Mouse (Mus musculus) liver, embryonic 11.5 days (tissue): ENCODE measurements around the gene Xylb. TPM values are rescaled to one million over a fixed set of nuclear protein-coding genes. Genes with fewer than 3 reads are reported as not detected.
"Not testable (repeated sequence)": the region's sequence is repeated elsewhere in the genome, so short reads cannot be mapped to it uniquely, and the experiment has no call there.

Experiments
- ATAC-seq: fragments of 200-750 bp; cut with Nextera tagmentation; replicated peaks from 2 replicates; pipeline ENCODE4 v1.8.0; 2017; ENCODE audit warnings: moderate number of reproducible peaks, mild to moderate bottlenecking, moderate TSS enrichment, moderate library complexity; ENCODE audit not compliant: low FRiP score
- DNase-seq: peaks from one replicate; pipeline ENCODE4 v3.0.0-alpha.2; 2017; ENCODE audit warnings: low spot score
- H3K27ac ChIP-seq: fragments of 300-500 bp; sonication (generic); 2 replicates; pipeline ENCODE4 v1.5.1; 2014; ENCODE audit warnings: mild to moderate bottlenecking, low read depth, low read length, control low read depth
- H3K27me3 ChIP-seq: fragments of 300-500 bp; sonication (generic); replicated peaks from 2 replicates; pipeline ENCODE4 v1.6.1; 2014; ENCODE audit warnings: low read length, mixed read lengths; ENCODE audit not compliant: control insufficient read depth, insufficient read depth
- H3K36me3 ChIP-seq: fragments of 300-500 bp; sonication (generic); 2 replicates; pipeline ENCODE4 v1.6.1; 2014; ENCODE audit warnings: mild to moderate bottlenecking, low read length, moderate library complexity, mixed read lengths; ENCODE audit not compliant: control insufficient read depth, insufficient read depth
- H3K4me1 ChIP-seq: fragments of 300-500 bp; sonication (generic); replicated peaks from 2 replicates; pipeline ENCODE4 v1.6.1; 2014; ENCODE audit warnings: low read length, mixed read lengths; ENCODE audit not compliant: control insufficient read depth, insufficient read depth
- H3K4me2 ChIP-seq: fragments of 300-500 bp; sonication (generic); 2 replicates; pipeline ENCODE4 v1.6.1; 2014; ENCODE audit warnings: mild to moderate bottlenecking, control low read depth, moderate library complexity
- H3K4me3 ChIP-seq: fragments of 300-500 bp; sonication (generic); 2 replicates; pipeline ENCODE4 v1.5.1; 2014; ENCODE audit warnings: low read depth, low read length, control low read depth
- H3K9ac ChIP-seq: fragments of 300-500 bp; sonication (generic); 2 replicates; pipeline ENCODE4 v1.6.1; 2014; ENCODE audit warnings: low read depth, low read length, control low read depth
- H3K9me3 ChIP-seq: fragments of 300-500 bp; sonication (generic); 2 replicates; pipeline ENCODE4 v1.6.1; 2016; ENCODE audit warnings: low read length, inconsistent platforms, mixed read lengths; ENCODE audit not compliant: control insufficient read depth
- WGBS: fragments of 180-500 bp; shearing (Covaris S2); extraction: QIAGEN DNeasy Blood & Tissue Kit; methylation state at CpG from one replicate; pipeline ENCODE4 v1.1.7; 2014; 5-methylcytosine and 5-hydroxymethylcytosine counted together
- polyA plus RNA-seq: library from polyadenylated mRNA; unstranded; fragments of >200 nt; fragmentation: Nextera tagmentation; extraction: Ambion mirVana; gene quantifications from 2 replicates; pipeline ENCODE4 v1.2.1, GENCODE M21; 2014

Xylb gene
- polyA plus RNA-seq, 1 experiment from 2014 or later = 9.5 TPM

GRCm38 (mm10) chr9:119352060-119352459, 5.1 kb upstream of the Xylb start:
- no peak overlapping the region for H3K4me2 ChIP-seq
- H3K27ac ChIP-seq = no peak overlapping the region
- no peak overlapping the region for H3K4me3 ChIP-seq
- peak; percentile 83 for ATAC-seq
- peak; percentile 77 for DNase-seq
- peaks cover 6% of the 10 kb centered on the region; the same call in 1 of the 2 replicates for H3K36me3 ChIP-seq
- no peaks in the 10 kb centered on the region for H3K9me3 ChIP-seq
- no peaks in the 10 kb centered on the region for H3K4me1 ChIP-seq
- no peaks in the 10 kb centered on the region for H3K27me3 ChIP-seq
- 20% methylated on average over 4 of the region's 4 CpGs for WGBS
- H3K9ac ChIP-seq = no peak overlapping the region

DNA sequence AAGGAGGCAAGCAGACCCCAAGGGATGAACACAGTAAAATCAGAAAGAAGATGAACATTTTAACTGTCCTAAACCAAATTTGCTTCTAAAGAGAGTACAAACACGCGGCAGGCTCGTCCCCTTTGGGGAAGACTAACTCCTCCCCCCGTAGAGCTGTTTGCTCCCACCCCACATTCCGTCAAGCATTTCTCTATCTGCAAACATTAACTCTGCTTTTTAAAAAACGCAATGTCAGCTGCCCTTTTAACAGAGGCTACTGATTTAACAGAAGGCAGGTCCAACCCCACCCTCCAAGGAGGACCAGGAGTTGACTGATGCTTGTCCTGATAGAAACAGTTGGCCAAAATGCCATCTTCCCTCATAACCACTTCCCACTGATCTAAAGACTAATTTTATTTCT, 3.3 kb upstream of the Xylb start:
- WGBS = 69% methylated on average over 6 of the region's 6 CpGs
- DNase-seq = no peak
- no peak overlapping the region for H3K27ac ChIP-seq
- H3K4me2 ChIP-seq = no peak overlapping the region
- no peak for ATAC-seq
- H3K27me3 ChIP-seq = no peaks in the 10 kb centered on the region
- no peaks in the 10 kb centered on the region for H3K9me3 ChIP-seq
- H3K36me3 ChIP-seq = peaks cover 4% of the 10 kb centered on the region; the same call in 1 of the 2 replicates
- H3K4me3 ChIP-seq = no peak overlapping the region
- H3K9ac ChIP-seq = no peak overlapping the region
- no peaks in the 10 kb centered on the region; the same call in 1 of the 2 replicates for H3K4me1 ChIP-seq

DNA sequence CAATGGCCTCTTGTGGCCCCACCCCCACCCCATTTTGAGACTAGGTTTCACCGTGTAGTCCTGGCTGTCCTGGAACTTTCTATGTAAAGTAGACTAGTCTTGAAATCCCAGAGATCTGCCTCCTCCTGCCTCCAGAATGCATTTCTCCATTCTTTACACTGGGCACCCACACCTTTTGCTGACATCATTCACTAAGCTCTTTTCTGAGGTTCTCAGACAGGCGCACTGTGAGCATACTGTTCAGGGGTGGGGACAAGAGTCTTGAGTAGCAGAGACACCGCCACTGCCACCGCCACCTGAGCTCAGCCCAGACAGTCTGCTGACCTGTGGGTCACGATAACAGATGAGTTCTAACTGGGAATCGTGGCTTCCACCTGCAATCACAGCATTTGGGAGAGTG, 1.2 kb upstream of the Xylb start:
- peaks cover 2% of the 10 kb centered on the region; the same call in 1 of the 2 replicates for H3K36me3 ChIP-seq
- H3K27me3 ChIP-seq = no peaks in the 10 kb centered on the region
- no peak overlapping the region for H3K4me2 ChIP-seq
- 75% methylated on average over 6 of the region's 6 CpGs for WGBS
- DNase-seq (no peak), ATAC-seq (no peak)
- no peaks in the 10 kb centered on the region; the same call in 1 of the 2 replicates for H3K4me1 ChIP-seq
- H3K9me3 ChIP-seq = no peaks in the 10 kb centered on the region
- H3K9ac ChIP-seq = no peak overlapping the region
- H3K4me3 ChIP-seq = no peak overlapping the region
- no peak overlapping the region for H3K27ac ChIP-seq

DNA sequence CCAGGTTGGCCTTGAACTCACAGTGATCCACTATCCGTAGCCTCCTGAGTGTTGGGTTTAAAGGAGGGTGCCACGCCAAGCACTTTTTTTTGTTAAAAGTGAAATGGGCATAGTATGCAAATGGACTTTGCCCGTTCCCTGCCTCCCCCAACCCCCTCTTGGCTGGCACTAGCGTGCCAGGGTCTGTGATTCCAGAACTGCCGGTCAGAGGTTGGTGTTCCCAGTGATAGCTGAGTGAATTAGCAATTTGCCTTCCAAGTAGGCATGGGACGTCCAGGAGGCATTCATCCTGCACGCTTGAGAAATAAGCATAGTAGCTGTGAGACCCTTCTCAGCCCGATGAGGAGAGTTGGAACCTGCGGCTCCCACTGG, 863 bp downstream of the Xylb start:
- DNase-seq (no peak), ATAC-seq (no peak)
- WGBS = 46% methylated on average over 9 of the region's 9 CpGs

GRCm38 (mm10) chr9:119361416-119361815, 4.2 kb downstream of the Xylb start:
- no peak for ATAC-seq

More for the DNA sequence above, 863 bp downstream of the Xylb start:
- H3K9me3 ChIP-seq = no peaks in the 10 kb centered on the region
- no peaks in the 10 kb centered on the region for H3K36me3 ChIP-seq
- H3K9ac ChIP-seq = peak overlapping the region; percentile 83
- peak overlapping the region; percentile 88 for H3K4me2 ChIP-seq
- no peaks in the 10 kb centered on the region for H3K27me3 ChIP-seq
- H3K4me1 ChIP-seq = no peaks in the 10 kb centered on the region; the same call in 1 of the 2 replicates
- H3K27ac ChIP-seq = no peak overlapping the region
- H3K4me3 ChIP-seq = peak overlapping the region; percentile 72

DNA sequence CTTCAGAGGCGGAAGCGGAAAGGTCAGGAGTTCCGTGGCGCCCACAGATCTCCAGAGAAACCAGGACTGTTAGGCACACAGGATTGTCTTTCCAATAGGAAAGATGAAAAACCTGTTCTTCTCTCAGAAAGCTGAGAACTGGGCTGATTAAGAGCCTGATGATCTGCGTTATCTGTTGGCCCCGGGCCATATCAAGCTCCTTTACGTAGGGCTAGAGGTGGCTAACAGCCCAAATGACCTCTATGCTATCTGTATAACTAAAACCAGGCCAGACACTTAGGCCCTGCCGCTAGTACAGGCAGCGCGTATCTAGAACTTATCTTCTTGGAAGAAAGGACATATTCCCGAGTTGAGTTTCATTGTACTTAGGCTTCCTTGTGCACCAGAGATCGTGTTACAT, 6.0 kb downstream of the Xylb start:
- no peak for ATAC-seq
- H3K36me3 ChIP-seq = no peaks in the 10 kb centered on the region
- H3K4me1 ChIP-seq = no peaks in the 10 kb centered on the region
- H3K4me3 ChIP-seq = no peak overlapping the region
- no peak overlapping the region for H3K9ac ChIP-seq
- no peak for DNase-seq
- no peaks in the 10 kb centered on the region for H3K9me3 ChIP-seq
- no peaks in the 10 kb centered on the region for H3K27me3 ChIP-seq
- H3K4me2 ChIP-seq = no peak overlapping the region
- 79% methylated on average over 12 of the region's 12 CpGs for WGBS
- H3K27ac ChIP-seq = no peak overlapping the region

More at GRCm38 (mm10) chr9:119361416-119361815, 4.2 kb downstream of the Xylb start:
- Histone ChIP-seq H3K4me3 (no peak overlapping the region), H3K27ac (no peak overlapping the region), H3K27me3 (no peaks in the 10 kb centered on the region), H3K9ac (no peak overlapping the region), H3K9me3 (no peaks in the 10 kb centered on the region), H3K4me2 (no peak overlapping the region), H3K4me1 (no peaks in the 10 kb centered on the region; the same call in 1 of the 2 replicates), H3K36me3 (no peaks in the 10 kb centered on the region)
- no peak for DNase-seq
- 86% methylated on average over 5 of the region's 5 CpGs for WGBS

DNA sequence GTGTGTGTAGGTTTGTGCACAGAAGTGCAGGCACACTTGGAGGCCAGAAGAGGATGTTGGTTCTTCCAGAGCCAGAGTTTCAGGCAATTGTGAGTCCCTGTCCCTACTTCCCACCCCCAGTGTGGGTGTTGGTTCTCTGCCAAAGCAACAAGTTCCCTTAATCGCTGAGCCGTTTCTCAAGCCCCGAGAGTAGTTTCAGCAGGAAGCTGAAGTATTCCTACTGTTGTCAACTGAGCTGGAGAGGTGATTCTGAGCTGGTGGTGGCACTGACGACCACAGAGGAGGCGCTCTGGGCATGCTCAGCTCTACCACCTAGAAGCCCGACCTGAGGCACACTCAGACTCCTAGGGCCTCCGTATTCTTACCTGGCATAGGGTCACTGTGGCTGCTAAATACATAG, 8.1 kb downstream of the Xylb start, which contains the start of gene Slc22a14:
Gene Slc22a14 (minus strand): TSS at position 270 of the 400 bp plus-strand sequence.
- Histone ChIP-seq H3K9ac (no peak within 1 kb of the TSS), H3K36me3 (peaks cover 2% of the 10 kb centered on the region; the same call in 1 of the 2 replicates), H3K27ac (no peak within 1 kb of the TSS), H3K9me3 (no peaks in the 10 kb centered on the region), H3K4me3 (no peak within 1 kb of the TSS), H3K4me1 (no peaks in the 10 kb centered on the region), H3K27me3 (no peaks in the 10 kb centered on the region), H3K4me2 (no peak within 1 kb of the TSS)
- 76% methylated on average over 7 of the region's 7 CpGs for WGBS
- DNase-seq (no peak), ATAC-seq (no peak)

DNA sequence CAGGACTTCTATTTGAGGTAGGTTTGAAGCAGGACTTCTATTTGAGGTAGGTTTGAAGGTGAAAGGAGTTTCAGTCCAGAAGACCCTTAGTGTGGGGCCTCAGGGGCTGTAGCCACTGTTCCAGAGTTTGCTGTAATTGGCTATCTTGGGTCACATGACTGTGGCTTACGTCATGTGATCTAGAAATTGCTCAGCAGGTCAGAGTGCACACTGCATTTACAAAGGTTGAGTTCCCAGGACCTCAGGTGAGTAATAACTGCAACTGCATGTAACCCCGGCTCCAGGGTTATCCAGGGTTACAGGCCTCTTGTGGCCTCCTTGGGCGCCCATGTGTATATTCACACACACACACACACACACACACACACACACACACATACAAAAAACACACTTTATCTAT, 11.2 kb downstream of the Xylb start:
- H3K4me2 ChIP-seq = no peak overlapping the region
- no peaks in the 10 kb centered on the region for H3K4me1 ChIP-seq
- no peak overlapping the region for H3K9ac ChIP-seq
- DNase-seq (no peak), ATAC-seq (no peak)
- no peaks in the 10 kb centered on the region for H3K9me3 ChIP-seq
- no peak overlapping the region for H3K27ac ChIP-seq
- H3K36me3 ChIP-seq = peaks cover 2% of the 10 kb centered on the region; the same call in 1 of the 2 replicates
- no peaks in the 10 kb centered on the region for H3K27me3 ChIP-seq
- WGBS = 87% methylated on average over 3 of the region's 3 CpGs
- H3K4me3 ChIP-seq = no peak overlapping the region

- not testable (repeated sequence) for DNase-seq, H3K27me3 ChIP-seq, H3K9me3 ChIP-seq, H3K4me1 ChIP-seq, H3K4me3 ChIP-seq, H3K4me2 ChIP-seq, H3K9ac ChIP-seq, H3K27ac ChIP-seq, ATAC-seq, H3K36me3 ChIP-seq
- WGBS = 80% methylated on average over 4 of the region's 4 CpGs
Measured at GRCm38 (mm10) chr9:119370770-119371169, 13.6 kb downstream of the Xylb start.
